Mouse (Mus musculus): Measurements from ENCODE around the gene Il1rapl1.

The Il1rapl1 gene

DNA sequence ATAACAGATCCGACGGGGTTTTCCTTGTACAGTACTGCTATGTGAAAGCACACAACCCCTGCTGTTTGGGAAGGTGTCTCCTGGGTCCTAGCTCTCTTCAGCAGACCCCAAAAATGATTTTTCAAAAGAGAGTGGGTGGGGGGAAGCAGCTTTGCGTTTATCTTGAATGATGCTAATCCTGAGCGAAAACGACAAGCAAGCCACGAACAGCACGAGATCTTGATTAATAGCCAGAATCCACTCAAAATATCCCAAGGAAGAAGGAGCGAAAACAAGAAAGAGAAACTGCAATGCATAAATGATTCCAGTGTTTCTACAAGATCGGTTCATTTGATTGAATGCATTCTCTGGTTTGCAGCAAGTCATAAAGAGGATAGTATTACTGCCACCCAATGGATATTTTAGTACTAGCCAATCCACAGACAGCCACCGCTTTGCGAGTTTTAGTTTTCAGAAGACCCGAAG, at the start of gene Il1rapl1:
Gene Il1rapl1, minus strand, starts transcription at position 37 of the 465 bp plus-strand sequence.
- DNase-seq (ENCODE audit: low read depth, low spot score) = peak; percentile 8

DNA sequence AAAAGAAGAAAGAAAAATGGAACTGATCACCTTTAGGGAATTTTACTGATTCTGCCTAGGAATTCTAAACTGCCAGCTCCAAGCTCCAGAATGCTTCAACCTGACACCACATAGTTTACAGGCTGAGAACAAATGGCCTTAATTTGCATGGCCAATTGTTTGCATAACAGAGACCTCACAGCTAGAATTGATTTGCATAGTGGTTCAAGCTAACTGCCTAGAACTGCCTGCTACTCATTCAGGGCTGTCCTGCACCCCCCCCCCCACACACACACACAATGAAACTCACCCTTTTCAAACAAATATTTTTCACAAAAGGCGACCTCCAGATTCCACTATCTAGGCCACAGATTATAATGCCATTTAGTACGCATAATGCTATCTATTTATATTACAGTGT, 42.6 kb upstream of the Il1rapl1 start:
- no peak for DNase-seq (ENCODE audit: low read depth, low spot score)

DNA sequence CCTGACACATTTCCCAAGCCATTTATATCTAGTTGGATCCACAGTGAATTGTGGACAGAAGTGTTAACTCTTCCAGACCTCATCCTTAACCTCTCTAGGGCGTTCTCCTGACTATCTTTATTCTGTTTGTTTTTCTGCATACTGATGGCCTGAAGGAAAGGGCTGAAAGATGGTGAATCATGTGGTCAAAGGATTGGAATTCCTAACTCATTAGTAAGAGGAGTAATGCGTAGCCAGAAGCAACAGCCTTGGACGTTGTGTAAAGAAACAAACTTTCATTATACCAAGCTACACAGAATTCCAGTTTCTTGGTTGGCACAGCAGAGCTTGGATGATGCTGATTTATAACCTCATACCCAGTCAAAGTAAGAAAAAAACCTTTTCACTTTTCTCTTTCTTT, 10.2 kb upstream of the Il1rapl1 start:
- no peak for DNase-seq (ENCODE audit: low read depth, low spot score)

DNA sequence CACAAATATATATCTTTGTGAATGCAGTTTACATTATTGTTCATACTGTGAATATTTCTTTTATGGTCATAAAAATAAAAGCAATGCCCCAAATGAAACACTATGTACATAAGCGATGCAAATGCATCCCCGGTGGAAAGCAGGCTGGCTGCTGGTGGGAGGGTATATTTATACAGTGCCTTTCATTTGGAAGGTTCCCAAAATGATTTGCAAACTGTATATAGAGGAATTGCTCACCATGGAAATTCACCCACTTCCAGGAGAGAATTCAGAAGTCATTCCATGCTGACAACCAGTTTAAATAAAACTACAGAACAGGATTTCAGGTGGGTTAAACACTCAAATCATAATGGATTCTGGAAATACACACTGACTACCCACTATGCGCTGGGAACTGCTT, 4.6 kb upstream of the Il1rapl1 start:
- DNase-seq (ENCODE audit: low read depth, low spot score) = no peak

DNA sequence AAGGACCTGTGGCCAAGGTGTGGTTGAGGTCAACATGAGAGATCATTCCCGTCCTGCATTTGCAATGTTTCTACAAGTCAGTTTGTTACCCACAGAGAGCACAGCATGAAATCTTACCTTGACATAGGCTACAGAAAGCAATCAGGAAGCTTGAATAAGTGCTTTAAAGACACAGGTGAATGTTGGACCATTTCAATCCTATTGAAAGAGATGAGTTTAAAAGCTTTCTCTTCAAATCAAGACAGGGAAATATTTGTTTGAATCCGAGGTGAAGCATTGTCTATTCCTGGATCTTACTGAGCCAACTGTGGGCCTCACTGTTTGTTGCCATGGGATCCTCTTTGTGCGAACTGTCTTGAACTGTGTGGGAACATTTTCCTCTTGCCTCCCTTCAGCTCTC, 2.4 kb upstream of the Il1rapl1 start:
- no peak for DNase-seq (ENCODE audit: low read depth, low spot score)

DNA sequence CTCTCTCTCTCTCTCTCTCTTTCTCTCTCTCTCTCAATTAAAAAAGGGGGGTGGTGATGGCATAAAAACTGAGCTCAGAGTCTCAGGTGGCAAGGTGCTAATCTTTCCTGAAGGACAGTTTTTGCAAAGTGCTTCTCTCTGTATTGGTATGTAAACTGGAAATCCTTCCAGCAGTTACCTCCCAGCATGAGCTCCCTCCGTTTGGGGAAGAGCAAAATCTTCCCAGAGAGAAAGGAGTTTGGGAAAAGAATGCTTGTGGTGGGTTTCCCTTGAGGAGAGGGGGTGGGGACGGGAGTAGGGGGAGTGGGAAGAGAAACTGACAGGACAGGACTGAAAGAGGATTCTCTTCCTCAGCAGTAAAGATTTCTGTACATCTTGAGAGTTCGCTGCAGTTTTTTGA, 881 bp upstream of the Il1rapl1 start:
- no peak for DNase-seq (ENCODE audit: low read depth, low spot score)

DNA sequence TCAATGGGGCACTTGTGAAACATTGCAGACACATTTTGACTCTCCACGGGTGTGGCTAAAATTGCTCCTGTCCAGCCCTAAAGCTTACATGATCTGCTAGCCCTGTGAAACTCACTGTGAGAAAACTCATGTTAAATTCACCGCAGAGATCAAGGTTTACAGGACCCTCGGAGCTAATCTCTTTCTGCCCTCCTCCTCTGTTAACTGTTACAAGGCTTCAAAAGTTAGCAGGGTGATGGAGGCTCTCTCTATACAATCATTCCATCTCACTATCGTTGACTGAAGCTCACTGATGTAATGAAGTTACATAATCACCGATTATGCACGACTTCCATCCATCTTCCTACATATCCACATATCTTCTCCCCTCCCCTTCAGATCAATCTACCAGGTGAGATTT, 1.9 kb downstream of the Il1rapl1 start:
- DNase-seq (ENCODE audit: low read depth, low spot score) = no peak

DNA sequence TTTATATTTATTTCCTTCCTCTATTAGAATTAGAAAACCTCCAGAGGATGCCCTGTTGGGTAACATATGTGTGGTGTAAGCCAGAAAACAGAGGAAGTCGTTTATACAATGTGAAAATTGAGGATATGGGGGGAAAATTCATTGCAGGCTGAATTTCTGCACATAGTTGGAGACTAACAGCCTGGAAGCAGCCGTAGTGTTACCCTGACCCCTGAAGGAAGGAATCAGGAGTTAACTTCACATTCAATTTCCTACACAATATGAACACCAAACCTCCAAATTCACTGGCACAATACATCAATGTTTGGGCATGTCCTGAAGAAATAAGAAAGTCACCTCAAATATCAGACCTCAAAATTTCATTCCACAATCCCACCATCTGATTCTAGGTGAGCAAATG, 3.2 kb downstream of the Il1rapl1 start:
- DNase-seq (ENCODE audit: low read depth, low spot score) = no peak

DNA sequence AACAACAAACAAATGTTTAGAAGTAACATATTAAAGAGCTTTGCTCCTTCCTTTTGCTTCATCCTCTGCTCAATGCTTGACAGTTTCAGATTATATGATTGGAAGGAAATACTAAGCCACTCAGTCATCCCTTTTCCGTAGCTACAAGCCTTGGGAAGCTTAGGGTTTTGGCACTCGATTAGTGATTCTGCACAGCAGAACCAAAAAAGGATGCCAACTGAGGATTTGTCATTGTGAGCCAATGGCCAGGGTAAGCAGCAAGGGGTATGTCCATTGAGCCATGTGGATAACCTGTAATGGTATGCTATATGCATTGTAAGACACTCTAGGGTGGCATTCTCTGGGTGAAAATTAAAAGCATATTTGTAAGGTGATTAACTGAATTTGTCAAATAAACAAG, 5.7 kb downstream of the Il1rapl1 start:
- no peak for DNase-seq (ENCODE audit: low read depth, low spot score)

DNA sequence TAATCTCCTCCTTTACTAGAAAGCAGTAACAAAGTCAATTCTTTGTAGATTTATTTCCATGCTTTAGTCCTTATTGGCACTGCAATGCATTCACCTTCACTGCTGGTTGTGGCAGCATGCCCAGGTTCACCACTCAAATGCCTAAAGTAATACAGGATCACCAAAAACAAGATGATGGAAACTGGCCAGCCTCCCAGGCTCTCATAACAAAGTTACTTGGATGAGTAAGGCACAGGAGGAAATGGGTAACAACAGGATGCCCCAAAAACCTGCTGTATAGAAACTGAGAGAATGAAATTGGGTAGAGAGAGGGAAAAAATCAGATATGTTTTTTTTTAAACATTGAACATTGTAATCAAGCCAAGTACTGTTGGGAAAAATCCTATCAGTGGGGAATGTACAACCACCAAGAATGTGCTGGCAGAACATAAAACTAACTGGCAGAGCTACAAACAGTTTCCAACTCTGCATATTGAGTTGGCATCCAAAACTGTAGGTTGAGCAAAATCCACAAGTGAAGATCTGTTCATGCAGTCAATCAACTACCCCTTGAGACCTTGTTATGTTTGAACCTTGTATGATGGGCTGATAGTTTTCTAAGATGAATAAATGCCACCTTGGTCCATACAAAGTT, 21.4 kb downstream of the Il1rapl1 start:
- no peak for DNase-seq (ENCODE audit: low read depth, low spot score)

DNA sequence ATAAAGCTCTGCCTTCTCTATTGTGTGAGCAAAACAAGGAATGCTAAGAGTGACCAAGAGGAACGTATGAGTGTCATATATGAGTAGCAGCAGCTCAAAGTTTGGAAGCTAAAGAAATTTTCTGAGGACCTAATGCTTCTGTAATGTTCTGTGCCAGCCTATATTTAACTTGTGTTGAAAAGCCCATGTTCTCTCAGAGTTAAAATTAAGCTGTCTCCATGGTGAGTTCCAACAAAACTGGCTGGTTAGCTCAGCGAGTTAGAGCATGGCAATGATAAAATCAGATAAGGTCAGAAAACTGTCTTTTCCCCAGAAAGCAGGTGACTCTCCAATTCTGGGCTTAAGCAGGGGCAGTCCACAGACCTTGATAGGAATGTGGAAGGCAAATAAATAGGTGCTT, 25.6 kb downstream of the Il1rapl1 start:
- no peak for DNase-seq (ENCODE audit: low read depth, low spot score)

DNA sequence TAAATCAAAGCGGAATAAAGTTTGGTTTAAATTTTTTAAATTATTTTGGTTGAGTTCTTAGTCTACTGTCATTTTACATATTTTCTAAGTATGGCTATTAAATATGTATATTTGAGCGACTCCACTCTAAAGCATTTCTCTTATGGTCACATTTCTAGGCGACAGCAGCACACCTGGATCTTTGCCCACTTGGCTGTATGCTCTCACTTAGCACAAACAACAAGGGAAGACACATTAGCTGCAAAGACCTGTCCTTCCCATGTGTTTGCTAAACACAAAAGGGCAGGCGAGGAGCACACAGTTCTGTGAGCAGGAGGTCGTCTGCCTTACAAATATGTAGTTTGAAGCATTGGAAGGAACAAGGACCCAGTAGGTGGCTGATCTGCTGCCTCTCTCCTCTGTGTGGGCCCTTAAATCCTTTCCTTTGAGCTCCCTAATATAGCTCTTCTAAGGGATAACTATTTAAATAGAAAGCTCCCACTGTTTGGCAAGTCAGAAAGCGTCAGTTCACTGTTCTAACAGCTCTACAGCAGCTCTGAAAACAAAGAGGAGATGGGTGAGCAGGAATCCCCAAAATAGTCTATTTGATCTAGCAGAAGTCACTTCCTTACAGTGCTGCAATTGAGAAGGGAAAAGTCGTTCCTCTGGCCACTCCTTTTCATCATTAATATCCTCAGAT, 42.6 kb downstream of the Il1rapl1 start:
- DNase-seq (ENCODE audit: low read depth, low spot score) = no peak

DNA sequence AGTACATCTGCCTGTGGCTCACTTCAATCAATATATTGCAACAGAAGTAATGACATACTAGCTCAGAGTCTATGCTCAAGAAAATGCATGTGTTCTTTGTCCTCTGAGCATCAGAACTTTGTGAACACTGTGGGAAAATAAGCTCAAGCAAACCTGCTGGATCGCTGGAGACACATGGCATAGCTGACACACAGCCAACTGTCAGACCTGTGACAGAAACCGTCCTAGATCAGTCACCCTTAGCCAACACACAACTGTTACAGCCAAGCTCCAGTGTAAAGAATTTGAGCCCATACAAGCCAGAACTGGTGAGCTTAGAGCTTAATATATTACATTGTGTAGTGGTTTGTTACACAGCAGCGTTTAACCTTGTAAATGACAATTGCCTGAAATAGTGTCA, 45.1 kb downstream of the Il1rapl1 start:
- no peak for DNase-seq (ENCODE audit: low read depth, low spot score)

DNA sequence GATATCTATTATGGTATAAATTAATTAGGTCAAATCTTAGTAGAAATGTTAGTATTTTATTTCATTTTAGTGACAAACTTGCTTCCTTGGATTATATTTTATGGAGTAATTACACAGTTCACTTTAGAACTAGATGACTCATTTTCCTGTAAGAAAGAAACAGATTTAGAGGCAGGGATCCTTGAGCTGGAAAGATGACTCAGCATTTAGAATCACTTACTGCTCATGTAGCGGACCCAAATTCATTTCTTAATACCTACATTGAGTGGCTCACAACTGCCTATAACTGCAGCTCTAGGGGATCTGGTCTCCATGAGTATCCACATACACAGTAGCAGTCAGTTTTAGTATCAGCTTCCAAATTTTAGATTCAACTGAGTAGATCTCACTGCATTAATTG, 71.9 kb downstream of the Il1rapl1 start:
- DNase-seq (ENCODE audit: low read depth, low spot score) = no peak

DNA sequence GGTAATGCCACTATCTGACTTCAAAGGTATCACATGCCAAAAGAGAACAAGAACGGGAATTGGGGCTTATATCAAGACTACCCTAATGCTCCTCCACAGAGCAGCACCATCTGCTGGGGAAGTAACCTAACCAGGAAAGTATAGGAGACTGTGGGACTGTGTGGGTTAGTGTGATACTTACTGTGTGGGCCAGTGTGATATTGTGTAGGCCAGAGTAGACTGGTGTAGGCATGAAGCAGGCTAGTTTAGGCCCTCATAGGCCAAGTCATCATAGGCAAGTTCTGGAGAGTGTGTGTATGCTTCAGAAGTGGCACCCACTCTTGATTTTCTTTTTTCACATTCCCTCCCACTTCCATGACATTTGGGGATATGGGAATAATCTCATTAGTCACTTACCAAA, 76.5 kb downstream of the Il1rapl1 start:
- DNase-seq (ENCODE audit: low read depth, low spot score) = no peak

DNA sequence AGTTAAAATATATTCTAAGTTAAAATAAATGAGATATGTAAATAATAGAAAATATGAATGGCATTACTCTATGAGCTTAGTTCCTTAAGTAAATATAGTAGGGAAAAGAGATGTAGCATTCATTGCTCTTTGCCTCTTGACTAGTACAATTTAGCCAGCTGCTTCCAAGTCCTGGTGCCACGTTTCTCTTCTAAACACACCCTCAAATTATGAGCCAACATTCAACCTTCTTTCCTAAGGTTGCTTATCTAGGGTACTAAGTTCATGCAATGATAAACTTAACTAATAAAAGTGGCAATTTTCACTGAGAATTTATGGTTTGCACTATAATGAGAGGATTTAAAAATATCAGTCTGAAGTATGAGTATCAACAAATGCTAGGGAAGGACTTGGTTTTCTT, 218.3 kb downstream of the Il1rapl1 start:
- DNase-seq (ENCODE audit: low read depth, low spot score) = no peak

DNA sequence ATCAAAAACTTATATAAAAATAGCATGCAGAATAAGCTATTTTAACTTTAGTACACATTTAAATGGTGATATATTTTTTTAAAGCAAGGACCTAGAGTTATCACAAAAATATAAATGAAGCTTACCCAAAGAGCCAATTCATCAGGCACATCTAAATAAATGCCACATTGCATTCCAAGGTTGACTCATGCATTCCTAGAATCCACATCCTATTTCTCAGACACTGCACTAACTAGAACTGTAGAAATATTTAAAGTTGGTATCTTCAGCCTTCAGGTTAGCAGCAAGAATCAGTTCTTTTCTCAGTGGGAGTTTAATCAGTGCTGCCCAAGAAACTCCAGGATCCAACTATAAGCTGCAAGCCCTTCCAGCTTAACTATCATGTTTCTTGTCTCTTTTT, 223.5 kb downstream of the Il1rapl1 start:
- no peak for DNase-seq (ENCODE audit: low read depth, low spot score)

DNA sequence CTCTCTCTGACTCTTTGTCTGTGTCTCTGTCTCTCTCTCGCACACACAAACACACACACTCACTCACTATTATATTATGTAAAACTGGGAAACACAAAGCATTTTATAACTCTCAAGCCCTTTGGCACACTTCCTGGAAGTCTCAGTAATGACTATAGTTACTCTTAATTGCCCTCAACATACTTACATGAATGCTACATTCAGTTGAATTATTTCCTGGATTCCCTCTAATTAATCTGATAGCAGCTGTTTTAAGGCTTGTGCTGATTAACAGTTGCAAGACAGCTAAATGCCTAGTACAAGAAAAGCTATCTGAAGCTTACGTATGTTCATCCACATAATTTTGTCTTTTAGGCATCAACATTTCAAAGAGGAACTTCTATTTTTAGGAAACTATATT, 261.3 kb downstream of the Il1rapl1 start:
- no peak for DNase-seq (ENCODE audit: low read depth, low spot score)

DNA sequence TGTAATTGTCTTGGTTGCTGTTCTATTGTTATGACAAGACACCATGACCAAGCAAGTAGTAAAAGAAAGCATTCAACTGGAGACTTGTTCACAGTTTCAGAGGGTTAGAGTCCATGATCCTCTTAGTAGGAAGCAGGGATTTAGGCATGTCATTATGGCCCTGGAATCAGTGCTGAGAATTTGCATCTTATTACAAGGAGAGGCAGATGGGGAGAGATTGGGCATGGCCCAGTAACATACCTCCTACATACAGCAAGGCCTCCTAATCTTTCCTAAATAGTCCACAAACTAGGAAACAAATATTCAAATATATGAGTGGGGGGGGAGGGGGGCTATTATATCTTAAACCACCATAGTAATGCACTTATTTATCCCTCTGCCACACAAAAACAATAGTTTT, 301.6 kb downstream of the Il1rapl1 start:
- no peak for DNase-seq (ENCODE audit: low read depth, low spot score)

DNA sequence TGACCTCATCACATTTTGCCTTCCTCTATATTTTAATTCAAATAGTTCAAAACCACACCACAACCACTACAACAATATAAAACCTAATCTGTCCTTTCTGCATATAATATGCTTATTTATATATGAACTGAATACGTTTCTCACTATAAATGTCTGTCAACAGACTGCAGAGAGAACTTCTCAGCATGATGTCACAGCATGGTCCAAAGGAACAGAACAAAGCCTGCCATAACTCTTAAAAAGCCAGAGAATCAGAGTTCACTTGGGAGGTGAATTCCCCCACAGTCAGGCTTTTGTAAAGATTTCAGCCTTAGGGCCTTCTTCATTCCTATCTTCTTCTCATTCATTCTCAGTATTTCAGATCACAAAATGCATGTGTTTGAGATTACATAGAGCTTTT, 307.7 kb downstream of the Il1rapl1 start:
- no peak for DNase-seq (ENCODE audit: low read depth, low spot score)

DNA sequence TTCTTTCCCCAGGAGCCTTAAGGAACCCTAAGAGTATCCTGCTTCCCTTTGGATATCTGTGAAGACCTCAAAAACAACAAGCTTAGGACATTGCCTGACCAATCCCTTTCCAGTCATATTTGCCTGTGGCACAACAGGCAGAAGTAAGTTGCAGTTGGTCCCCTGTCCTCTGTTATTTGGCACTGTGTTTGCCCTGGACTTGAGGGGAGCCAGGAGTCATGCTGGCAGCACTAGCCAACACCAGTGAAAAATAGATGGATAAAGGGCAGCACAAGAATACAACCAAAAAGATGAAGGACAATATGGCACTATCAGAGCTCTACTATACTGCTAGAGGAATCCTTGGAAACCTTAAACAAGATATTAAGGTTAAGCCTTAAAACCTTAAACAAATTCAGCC, 322.4 kb downstream of the Il1rapl1 start:
- DNase-seq (ENCODE audit: low read depth, low spot score) = no peak

DNA sequence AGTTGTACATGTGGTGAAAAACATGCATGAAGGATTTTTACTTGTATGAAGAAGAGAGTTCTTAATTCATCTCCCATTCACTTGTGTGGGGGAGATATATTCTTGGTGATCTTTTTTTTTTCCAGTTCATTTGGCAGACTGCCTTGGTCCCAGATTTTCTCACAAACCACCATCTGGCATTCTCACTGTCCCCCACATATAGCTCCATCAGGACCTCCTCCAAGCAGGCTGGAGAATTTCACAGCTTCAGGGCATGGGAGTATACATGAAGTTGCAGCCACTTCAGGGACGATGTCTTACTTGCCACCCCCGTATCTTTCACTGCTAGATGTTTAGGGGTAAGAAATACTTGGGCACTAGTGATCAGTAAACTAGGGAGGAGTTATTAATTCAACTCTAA, 404.9 kb downstream of the Il1rapl1 start:
- DNase-seq (ENCODE audit: low read depth, low spot score) = no peak

DNA sequence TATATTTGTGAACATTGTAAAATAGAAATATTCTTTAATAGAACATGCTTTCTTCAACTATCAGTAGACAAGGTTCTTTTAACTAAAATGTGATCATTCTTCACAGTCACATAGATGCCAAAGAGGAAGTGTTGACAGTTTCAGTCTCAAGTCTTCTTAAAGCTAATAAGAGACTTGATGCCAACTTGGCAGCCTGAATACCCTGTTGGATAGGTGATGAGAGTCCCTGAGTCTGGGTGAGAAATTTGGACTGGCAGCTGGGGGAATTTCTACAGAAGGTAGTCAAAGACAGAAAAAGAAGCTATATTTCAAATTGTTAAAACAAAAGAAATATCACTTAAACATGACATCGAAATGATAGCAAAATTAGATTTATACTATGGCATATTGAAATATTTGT, 451.6 kb downstream of the Il1rapl1 start:
- no peak for DNase-seq (ENCODE audit: low read depth, low spot score)

DNA sequence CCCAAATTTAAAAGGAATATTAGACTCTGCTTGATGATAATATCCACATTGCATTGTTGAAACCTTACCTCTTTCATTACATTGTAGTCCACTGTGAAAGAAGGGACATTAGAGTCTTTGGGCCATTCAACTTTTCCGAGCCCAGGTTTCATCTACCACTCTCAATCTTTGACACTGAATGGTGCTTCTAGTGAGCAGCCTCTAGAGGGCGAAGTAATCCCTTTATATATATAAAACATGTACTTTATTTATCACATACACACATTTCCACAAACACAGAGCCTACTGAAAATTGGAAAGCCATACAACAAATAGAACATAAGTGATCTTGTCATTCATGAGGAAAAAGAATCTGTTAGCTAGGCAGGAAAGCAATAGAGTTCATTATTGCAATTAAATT, 459.8 kb downstream of the Il1rapl1 start:
- no peak for DNase-seq (ENCODE audit: low read depth, low spot score)

All from retina, postnatal 7 days (tissue).